Mouse (Mus musculus): ENCODE results near the gene Lmbr1l. TPM values are rescaled to one million over a fixed set of nuclear protein-coding genes. Genes with fewer than 3 reads are reported as not detected.

Lmbr1l gene
- polyA plus RNA-seq, 1 experiment: 0.37 TPM

GRCm38 (mm10) chr15:98902600-98902999 lies 15.4 kb downstream of the Lmbr1l start:
- Histone ChIP-seq H3K9me3 (ENCODE audit: control insufficient read depth, low read length) (peaks cover 6% of the 10 kb centered on the region; the same call in 1 of the 2 replicates), H3K36me3 (ENCODE audit: control insufficient read depth) (peaks cover under 1% of the 10 kb centered on the region; the same call in 1 of the 2 replicates), H3K27me3 (ENCODE audit: control insufficient read depth) (peaks cover 36% of the 10 kb centered on the region), H3K4me1 (ENCODE audit: control insufficient read depth) (peaks cover 6% of the 10 kb centered on the region), H3K4me3 (replicated peaks) (no peak overlapping the region)
- TF ChIP-seq TAL1 (IDR thresholded peaks at IDR 0.05; ENCODE audit: low read length) (no peak), GATA1 (IDR thresholded peaks at IDR 0.05; ENCODE audit: low read length) (no peak)

GRCm38 (mm10) chr15:98901530-98901929 lies 16.5 kb downstream of the Lmbr1l start:
- TF ChIP-seq GATA1 (IDR thresholded peaks at IDR 0.05; ENCODE audit: low read length) (no peak), TAL1 (IDR thresholded peaks at IDR 0.05; ENCODE audit: low read length) (no peak)
- H3K27me3 ChIP-seq (ENCODE audit: control insufficient read depth): peaks cover 47% of the 10 kb centered on the region

GRCm38 (mm10) chr15:98897928-98898800 lies 19.9 kb downstream of the Lmbr1l start, which contains the start of gene Dhh:
TSS of gene Dhh (minus strand) at chr15:98898540.
- H3K36me3 ChIP-seq (ENCODE audit: control insufficient read depth): no peaks in the 10 kb centered on the region
- H3K9me3 ChIP-seq (ENCODE audit: control insufficient read depth, low read length): peaks cover 16% of the 10 kb centered on the region; the same call in 1 of the 2 replicates
- no peak for TF ChIP-seq GATA1 (IDR thresholded peaks at IDR 0.05; ENCODE audit: low read length)
- no peak for TF ChIP-seq TAL1 (IDR thresholded peaks at IDR 0.05; ENCODE audit: low read length)
- no peak within 1 kb of the TSS for H3K4me3 ChIP-seq (replicated peaks)
- H3K4me1 ChIP-seq (ENCODE audit: control insufficient read depth): peaks cover 37% of the 10 kb centered on the region
- peaks cover 81% of the 10 kb centered on the region for H3K27me3 ChIP-seq (ENCODE audit: control insufficient read depth)

More at GRCm38 (mm10) chr15:98901530-98901929, 16.5 kb downstream of the Lmbr1l start:
- H3K4me1 ChIP-seq (ENCODE audit: control insufficient read depth): peaks cover 12% of the 10 kb centered on the region
- H3K4me3 ChIP-seq (replicated peaks): no peak overlapping the region
- H3K36me3 ChIP-seq (ENCODE audit: control insufficient read depth): no peaks in the 10 kb centered on the region; the same call in 1 of the 2 replicates
- H3K9me3 ChIP-seq (ENCODE audit: control insufficient read depth, low read length): peaks cover 8% of the 10 kb centered on the region; the same call in 1 of the 2 replicates

- H3K27me3 ChIP-seq (ENCODE audit: control insufficient read depth): peaks cover 87% of the 10 kb centered on the region
- no peak for TF ChIP-seq TAL1 (IDR thresholded peaks at IDR 0.05; ENCODE audit: low read length)
- TF ChIP-seq GATA1 (IDR thresholded peaks at IDR 0.05; ENCODE audit: low read length): no peak
Observed at GRCm38 (mm10) chr15:98897495-98897894, 20.5 kb downstream of the Lmbr1l start.

GRCm38 (mm10) chr15:98895635-98896589 lies 22.1 kb downstream of the Lmbr1l start:
- H3K4me3 ChIP-seq (replicated peaks): peak overlapping the region; percentile 33
- H3K9me3 ChIP-seq (ENCODE audit: control insufficient read depth, low read length): peaks cover 16% of the 10 kb centered on the region; the same call in 1 of the 2 replicates
- no peaks in the 10 kb centered on the region for H3K36me3 ChIP-seq (ENCODE audit: control insufficient read depth)
- H3K27me3 ChIP-seq (ENCODE audit: control insufficient read depth): peaks cover 99% of the 10 kb centered on the region
- no peak for TF ChIP-seq GATA1 (IDR thresholded peaks at IDR 0.05; ENCODE audit: low read length)
- no peak for TF ChIP-seq TAL1 (IDR thresholded peaks at IDR 0.05; ENCODE audit: low read length)
- H3K4me1 ChIP-seq (ENCODE audit: control insufficient read depth): peaks cover 50% of the 10 kb centered on the region

More at GRCm38 (mm10) chr15:98897495-98897894, 20.5 kb downstream of the Lmbr1l start:
- H3K36me3 ChIP-seq (ENCODE audit: control insufficient read depth): no peaks in the 10 kb centered on the region
- H3K4me3 ChIP-seq (replicated peaks): no peak overlapping the region
- peaks cover 37% of the 10 kb centered on the region for H3K4me1 ChIP-seq (ENCODE audit: control insufficient read depth)
- H3K9me3 ChIP-seq (ENCODE audit: control insufficient read depth, low read length): peaks cover 16% of the 10 kb centered on the region; the same call in 1 of the 2 replicates

- Histone ChIP-seq H3K9me3 (ENCODE audit: control insufficient read depth, low read length) (peaks cover 16% of the 10 kb centered on the region; the same call in 1 of the 2 replicates), H3K4me1 (ENCODE audit: control insufficient read depth) (peaks cover 50% of the 10 kb centered on the region)
- TF ChIP-seq GATA1 (IDR thresholded peaks at IDR 0.05; ENCODE audit: low read length): no peak
- TF ChIP-seq TAL1 (IDR thresholded peaks at IDR 0.05; ENCODE audit: low read length): no peak
Observed at GRCm38 (mm10) chr15:98894746-98895634, 23.0 kb downstream of the Lmbr1l start.

GRCm38 (mm10) chr15:98893940-98894745 lies 23.9 kb downstream of the Lmbr1l start, which contains the start of gene Rhebl1:
TSS of gene Rhebl1 (minus strand) at chr15:98894540.
- Histone ChIP-seq H3K27me3 (ENCODE audit: control insufficient read depth) (peaks cover 82% of the 10 kb centered on the region), H3K4me1 (ENCODE audit: control insufficient read depth) (peaks cover 50% of the 10 kb centered on the region), H3K4me3 (replicated peaks) (peak within 1 kb of the TSS; percentile 54), H3K36me3 (ENCODE audit: control insufficient read depth) (no peaks in the 10 kb centered on the region), H3K9me3 (ENCODE audit: control insufficient read depth, low read length) (peaks cover 14% of the 10 kb centered on the region; the same call in 1 of the 2 replicates)
- TF ChIP-seq TAL1 (IDR thresholded peaks at IDR 0.05; ENCODE audit: low read length) (no peak), GATA1 (IDR thresholded peaks at IDR 0.05; ENCODE audit: low read length) (no peak)

More at GRCm38 (mm10) chr15:98894746-98895634, 23.0 kb downstream of the Lmbr1l start:
- Histone ChIP-seq H3K4me3 (replicated peaks) (no peak overlapping the region), H3K36me3 (ENCODE audit: control insufficient read depth) (no peaks in the 10 kb centered on the region), H3K27me3 (ENCODE audit: control insufficient read depth) (peaks cover 90% of the 10 kb centered on the region)
